Mouse (Mus musculus): ENCODE data around the gene Eid2b.

Gene Eid2b

DNA sequence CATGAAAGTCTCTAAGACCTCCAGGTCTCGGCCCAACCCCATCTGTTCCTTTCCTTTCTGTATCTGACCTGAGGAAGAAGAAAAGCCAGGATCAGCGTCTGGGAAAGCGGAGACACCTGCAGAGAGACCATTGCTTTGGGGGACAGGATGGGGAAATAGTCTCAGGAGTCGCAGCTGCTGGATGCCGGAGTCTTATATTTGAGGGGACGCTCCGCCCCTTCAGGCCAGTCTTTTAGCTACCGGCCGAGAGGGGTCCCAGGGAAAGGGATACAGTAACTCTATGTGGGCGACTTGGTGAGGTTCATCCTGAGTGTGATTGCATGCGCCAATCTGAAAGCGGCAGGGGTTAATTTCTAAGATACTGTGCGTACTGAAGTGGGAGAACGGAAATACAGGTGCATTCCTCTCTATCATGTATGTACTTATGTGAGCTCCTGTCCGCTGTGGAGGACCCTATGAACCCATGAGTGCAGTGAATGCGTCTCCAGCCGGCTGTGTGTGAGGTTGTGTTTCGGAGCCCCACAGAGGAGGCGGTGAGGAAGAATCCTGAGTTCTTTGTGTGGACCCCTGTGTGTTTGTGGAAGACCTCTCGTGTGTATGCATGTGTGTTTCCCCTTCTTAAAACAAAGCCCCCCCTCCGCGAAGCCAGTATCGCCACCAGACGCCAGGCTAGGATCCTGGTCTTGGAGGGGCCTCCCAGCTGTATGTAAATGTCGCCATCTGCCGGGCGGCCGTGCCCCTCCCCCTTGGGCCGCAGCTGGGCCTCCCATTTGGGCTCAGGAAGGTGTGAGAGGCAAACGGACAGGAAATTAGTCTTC, 24.3 kb downstream of the Eid2b start, which contains the start of gene Dll3:
TSS of gene Dll3 (minus strand) at position 623 of the 818 bp plus-strand sequence.
- DNase-seq (ENCODE audit: low spot score): peak; percentile 66

DNA sequence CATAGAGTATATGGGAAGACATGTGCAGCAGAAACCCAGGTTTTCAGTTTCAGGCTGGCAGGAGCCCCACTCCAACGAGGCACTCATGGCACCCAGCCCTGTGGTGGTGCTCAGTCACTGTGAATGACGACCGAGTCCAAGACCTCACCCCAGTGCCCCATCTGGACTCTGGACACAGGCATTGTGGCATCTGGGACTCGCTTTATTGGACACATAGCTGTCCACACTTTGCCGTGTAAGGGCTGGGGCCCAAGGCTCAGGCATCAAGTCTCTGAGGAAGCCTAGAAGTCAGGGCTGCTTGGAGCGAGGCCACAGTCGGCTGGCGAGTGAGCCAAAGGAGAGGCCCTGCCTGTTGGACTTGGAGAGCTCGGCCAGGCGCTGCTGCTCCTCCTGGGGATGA, 28.1 kb downstream of the Eid2b start:
- peak; percentile 24 for DNase-seq (ENCODE audit: low spot score)

DNA sequence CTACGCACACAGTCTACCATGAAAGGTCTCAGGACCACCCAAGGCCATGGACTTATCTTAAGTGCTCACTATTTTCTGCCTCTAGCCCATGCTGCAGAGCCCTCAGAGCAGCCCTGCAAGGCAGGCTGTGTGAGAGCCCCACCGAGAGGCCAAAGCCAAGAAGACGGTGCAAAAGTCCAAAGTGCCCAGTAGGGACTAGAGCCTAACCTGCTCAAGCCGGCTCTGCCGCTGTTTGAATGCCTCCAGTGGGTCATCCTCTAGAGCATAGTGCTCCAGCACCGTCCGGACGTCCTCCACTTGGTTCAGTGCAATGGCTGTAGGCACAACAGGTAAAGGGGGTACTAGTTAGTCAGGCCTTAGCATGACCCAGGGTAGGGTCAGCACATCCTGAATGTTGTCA, 28.7 kb downstream of the Eid2b start:
- DNase-seq (ENCODE audit: low spot score): no peak

DNA sequence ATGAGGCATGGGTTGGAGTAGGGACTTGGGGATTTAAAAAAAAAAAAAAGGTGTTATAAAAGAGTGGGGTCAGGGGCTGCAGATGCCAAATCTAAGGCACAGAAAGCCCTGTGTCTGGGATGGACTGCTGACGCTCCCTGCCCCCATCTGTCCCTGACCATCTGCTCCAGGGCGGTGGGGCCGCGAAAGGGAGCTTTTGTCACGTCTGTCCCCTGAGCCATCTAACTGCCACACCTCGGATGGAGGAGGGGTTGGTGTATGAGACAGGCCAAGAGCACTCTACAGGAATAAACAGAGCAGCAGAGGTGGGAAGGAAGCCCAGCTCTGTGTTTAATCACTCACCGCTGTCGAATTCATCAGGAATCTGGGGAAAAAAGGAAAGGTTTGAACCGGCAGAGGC, 32.2 kb downstream of the Eid2b start:
- no peak for DNase-seq (ENCODE audit: low spot score)

DNA sequence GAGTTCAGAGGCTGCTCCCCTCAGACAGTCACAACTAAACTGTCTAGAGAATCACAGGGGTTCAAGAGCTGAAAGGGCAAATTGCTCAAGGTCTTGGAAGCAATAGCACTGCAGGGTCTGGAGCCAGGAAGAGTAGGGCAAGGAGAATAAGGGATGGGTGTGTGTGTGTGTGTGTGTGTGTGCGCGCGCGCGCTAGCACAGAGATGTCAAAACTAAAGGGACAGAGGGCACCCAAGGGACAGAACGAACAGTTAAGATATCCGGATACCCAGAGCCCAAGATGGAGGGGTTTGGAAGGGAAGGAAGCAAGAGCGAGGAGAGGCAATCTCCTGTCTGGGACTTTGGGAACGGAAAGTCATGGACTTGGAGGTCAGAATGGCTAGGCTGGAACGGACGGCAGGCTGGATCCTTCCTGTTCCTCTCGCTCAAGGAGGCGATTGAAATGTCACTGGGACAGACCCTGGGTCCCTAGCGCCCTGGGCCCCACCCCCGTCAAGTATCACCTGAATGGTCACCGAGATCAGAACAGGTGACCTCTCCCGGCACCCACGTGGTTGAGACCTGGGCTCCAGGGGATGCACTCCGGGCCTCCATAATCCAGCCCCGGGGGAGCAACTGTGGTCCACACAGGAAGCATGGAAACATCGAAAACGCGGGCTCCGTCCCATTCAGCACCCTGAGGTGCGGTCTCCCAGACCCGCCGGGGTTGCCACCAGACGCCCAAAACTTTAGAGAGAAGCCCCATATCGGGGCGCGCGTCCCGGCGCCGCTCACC, 33.8 kb downstream of the Eid2b start:
- DNase-seq (ENCODE audit: low spot score): no peak

DNA sequence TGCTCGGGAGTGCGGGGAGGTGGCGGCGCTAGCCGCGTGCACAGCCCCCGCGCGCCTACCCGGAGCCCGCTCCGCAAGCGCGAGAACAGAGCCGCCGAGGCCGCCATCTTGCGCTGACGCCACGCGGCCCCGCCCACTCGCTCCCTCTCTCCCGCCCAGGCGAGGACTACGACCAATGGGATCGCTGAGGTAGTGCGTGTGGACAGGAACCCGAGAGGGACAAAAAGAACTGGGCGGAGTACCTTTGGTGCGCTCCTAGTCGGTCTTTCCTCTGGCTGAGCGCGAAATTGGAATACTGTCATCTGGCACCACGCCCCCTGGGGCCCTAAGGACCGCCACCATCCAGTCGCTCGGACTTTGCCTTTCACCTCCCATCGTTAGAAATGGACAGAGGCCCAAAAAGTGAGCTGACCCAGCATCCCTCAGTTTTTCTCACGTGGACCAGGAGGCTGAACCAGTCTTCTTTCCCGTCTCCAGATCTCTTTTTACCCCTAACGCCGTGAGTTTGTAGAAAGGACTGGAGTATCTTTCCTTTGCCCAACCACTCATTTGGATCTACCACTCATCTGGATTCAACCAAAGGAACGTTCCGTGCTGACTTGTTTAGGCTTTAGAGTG, 34.5 kb downstream of the Eid2b start, which contains the start of gene Timm50:
TSS of gene Timm50 (minus strand) at position 147 of the 618 bp plus-strand sequence.
- DNase-seq (ENCODE audit: low spot score): peak; percentile 96

DNA sequence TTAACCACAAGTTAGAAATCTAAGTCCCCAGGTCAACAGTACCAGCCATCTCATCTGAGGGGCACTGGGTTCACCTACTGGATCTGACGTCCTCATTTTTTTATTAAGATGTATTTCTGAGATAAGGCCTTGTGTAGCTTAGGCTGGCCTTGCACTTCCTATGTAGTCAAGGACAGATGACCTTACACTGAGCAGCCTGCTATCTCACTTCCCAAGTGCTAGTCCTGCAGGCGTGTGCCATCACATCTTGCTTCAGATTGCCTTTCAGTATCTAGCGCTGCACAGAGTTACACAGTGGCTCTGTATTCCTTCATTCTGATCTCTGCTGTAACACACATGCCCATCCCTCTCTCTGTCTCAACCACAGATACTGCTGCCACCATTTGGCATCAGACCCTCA, 40.5 kb downstream of the Eid2b start:
- DNase-seq (ENCODE audit: low spot score): no peak

DNA sequence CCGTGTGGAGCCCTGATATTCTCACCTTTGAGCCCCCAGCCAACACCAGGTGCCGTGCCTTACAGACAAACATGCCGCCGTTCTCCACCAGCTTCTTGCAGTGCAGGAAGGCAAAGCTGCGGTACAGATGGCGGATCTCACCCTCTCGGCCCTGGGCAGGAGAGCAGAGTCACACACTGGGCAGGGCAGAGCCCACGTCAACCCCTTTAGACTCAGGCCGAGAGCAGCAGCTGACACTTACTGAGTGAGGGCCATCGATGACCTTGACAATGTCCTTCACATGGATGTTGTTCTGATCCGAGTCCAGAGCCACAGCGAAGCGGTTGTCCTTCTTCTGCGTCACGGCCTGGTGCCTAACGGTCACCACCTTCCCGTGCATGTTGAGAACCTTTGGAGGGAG, 41.2 kb downstream of the Eid2b start:
- no peak for DNase-seq (ENCODE audit: low spot score)

DNA sequence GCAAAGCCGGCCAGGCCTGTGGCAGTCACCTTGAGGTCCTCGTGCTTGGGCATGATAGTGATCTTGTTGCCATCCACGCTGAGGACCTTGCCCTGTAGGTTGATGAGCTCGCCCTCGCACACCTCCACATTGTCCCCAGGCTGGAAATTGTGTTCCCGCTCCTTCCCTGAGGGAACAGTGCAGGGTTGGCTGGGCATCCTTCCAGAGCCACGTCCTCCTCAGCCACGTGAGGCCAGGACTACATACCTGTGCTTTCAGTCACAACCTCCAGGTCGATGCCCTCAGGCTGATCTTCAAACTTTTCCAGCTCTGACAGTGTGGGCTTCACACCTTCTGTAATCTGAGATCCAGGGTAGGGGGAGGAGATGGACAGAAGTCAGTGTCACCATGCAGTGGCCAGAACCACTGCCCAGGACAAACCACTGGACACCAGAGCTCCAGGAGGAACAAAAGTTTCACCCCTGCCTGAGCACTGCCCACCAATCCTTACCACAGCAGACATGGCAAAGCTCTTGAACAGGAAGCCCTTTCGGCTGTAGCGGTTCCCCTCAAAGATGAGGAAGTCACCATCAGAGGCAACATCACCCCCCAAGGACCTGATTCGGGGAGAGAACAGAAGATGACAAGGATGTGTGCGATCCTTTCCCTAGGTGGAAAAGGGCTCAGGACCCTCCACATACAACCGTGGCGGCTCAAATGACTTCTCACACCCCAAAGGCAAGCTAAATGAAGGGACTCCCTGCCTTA, 44.6 kb downstream of the Eid2b start:
- DNase-seq (ENCODE audit: low spot score): no peak

DNA sequence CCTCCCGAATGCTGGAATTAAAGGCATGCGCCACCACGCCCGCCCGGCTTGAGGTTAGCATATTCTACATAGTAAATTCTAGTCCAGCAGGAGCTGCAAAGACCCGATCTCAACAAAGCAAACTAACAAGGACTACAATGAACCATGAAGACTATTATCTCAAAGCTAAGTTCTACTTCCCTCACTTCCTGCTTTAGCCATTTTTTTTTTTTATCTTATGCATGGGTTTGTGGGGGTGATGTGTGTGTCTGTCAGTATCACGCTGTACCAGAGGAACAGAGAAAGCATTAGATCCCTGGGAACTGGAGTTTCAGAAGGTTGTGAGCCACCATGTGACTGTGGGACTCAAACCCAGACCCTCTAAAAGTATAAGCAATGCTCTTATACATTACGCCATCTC, 47.8 kb downstream of the Eid2b start:
- DNase-seq (ENCODE audit: low spot score): no peak

DNA sequence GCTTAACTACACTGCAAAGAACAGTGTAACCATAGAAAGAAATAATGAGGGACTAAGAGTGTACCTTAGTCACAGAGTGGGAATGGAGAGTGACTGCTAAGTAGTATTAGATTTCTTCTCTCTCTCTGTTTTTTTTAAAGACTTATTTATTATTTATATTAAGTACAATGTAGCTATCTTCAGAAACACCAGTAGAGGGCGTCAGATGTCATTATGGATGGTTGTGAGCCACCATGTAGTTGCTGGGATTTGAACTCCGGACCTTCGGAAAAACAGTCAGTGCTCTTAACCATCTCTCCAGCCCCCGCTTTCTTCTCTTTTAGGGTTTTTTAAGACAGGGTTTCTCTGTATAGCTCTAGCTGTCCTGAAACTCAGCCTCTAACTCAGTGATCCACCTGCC, 48.9 kb downstream of the Eid2b start:
- no peak for DNase-seq (ENCODE audit: low spot score)

DNA sequence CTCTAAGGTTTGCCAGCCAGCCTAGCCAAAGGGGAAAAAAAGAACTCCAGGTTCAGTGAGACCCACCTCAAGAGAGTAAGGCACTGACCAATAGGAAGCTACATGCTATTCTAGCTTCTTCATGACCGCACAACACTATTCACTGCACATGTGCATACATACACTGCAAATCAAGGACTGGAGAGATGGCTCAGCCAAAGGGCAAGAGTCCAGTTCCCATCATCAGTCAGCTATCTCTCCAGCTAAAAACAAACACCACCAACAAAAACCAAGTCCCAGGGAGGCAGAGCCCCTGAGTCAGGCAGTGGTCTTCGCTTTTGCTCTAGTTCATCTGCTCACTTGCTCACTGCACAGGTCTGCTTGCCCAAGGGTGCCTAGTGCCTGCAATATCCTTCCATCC, 50.7 kb downstream of the Eid2b start:
- DNase-seq (ENCODE audit: low spot score): no peak

Data from ovary, postnatal 36 days (tissue).